Mouse (Mus musculus): ENCODE results near the gene 2210011C24Rik.

DNA sequence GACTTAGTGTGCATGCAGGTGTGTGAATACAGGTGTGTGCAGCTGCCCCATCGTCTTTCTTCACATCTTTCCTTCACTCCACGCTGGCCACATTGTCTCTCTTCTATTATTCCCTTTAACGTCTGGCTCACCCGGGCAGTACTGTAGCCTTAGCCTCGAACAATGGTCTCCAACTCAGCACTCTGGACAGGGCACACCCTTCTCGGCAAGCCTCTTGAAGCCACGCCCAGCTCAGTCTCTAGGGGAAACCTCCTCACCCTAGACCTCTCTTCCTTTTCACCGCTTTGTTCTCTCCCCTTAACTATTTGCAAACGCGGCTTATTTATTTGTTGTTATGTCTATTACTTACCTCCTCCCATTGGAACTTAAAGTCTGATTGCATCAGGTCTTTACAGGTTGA is 15.5 kb upstream of the 2210011C24Rik start:
- TF ChIP-seq E2F4 (IDR thresholded peaks at IDR 0.05; ENCODE audit: insufficient read depth) = no peak
- no peak for TF ChIP-seq CEBPB (IDR thresholded peaks at IDR 0.05; ENCODE audit: insufficient read depth, poor library complexity, severe bottlenecking)
- TF ChIP-seq TCF12 (IDR thresholded peaks at IDR 0.05; ENCODE audit: insufficient read depth, poor library complexity, severe bottlenecking) = no peak
- TF ChIP-seq POLR2A (IDR thresholded peaks at IDR 0.05; ENCODE audit: insufficient read length, low read depth) = no peak
- TF ChIP-seq MAX (IDR thresholded peaks at IDR 0.05; ENCODE audit: low read depth) = no peak
- no peak for TF ChIP-seq POLR2AphosphoS2 (IDR thresholded peaks at IDR 0.05; ENCODE audit: insufficient read length, low read depth)
- no peak for TF ChIP-seq SRF (IDR thresholded peaks at IDR 0.05; ENCODE audit: control insufficient read depth, insufficient read length, low read depth)
